Mouse (Mus musculus): ENCODE measurements around the gene 1700016D06Rik. TPM values are rescaled to one million over a fixed set of nuclear protein-coding genes. Genes with fewer than 3 reads are reported as not detected.

Gene 1700016D06Rik
- polyA plus RNA-seq, 1 experiment from 2014 or later = not detected

- no peak overlapping the region for H3K4me2 ChIP-seq
- no peak overlapping the region for H3K9ac ChIP-seq (ENCODE audit: low read depth, low read length)
- H3K4me1 ChIP-seq (ENCODE audit: control insufficient read depth, insufficient read depth, low read length) = peaks cover 5% of the 10 kb centered on the region; the same call in 1 of the 2 replicates
- H3K9me3 ChIP-seq (replicated peaks; ENCODE audit: control insufficient read depth, low read length) = no peaks in the 10 kb centered on the region
- H3K27ac ChIP-seq (ENCODE audit: low read depth, low read length) = no peak overlapping the region
- no peak for ATAC-seq (replicated peaks; ENCODE audit: insufficient number of reproducible peaks, low FRiP score, low TSS enrichment)
- H3K27me3 ChIP-seq (ENCODE audit: control insufficient read depth, insufficient read depth, low read length) = 0 out of 2 replicates have a peak, but pooled peaks cover 2% of the 10 kb centered on the region
- WGBS (ENCODE audit: insufficient replicate concordance) = 79% methylated on average over 7 of the region's 7 CpGs
- no peaks in the 10 kb centered on the region for H3K36me3 ChIP-seq (ENCODE audit: control insufficient read depth, insufficient read depth, low read length)
- no peak overlapping the region for H3K4me3 ChIP-seq (ENCODE audit: low read depth, low read length)
Measured at GRCm38 (mm10) chr8:11697467-11697866, 3.4 kb downstream of the 1700016D06Rik start.

GRCm38 (mm10) chr8:11696176-11696575 is 4.7 kb downstream of the 1700016D06Rik start:
- ATAC-seq (replicated peaks; ENCODE audit: insufficient number of reproducible peaks, low FRiP score, low TSS enrichment) = no peak
- H3K27me3 ChIP-seq (ENCODE audit: control insufficient read depth, insufficient read depth, low read length) = no peaks in the 10 kb centered on the region
- peaks cover 10% of the 10 kb centered on the region; the same call in 1 of the 2 replicates for H3K4me1 ChIP-seq (ENCODE audit: control insufficient read depth, insufficient read depth, low read length)
- H3K9ac ChIP-seq (ENCODE audit: low read depth, low read length) = no peak overlapping the region
- WGBS (ENCODE audit: insufficient replicate concordance) = 80% methylated on average over 3 of the region's 3 CpGs
- no peaks in the 10 kb centered on the region for H3K36me3 ChIP-seq (ENCODE audit: control insufficient read depth, insufficient read depth, low read length)
- H3K4me2 ChIP-seq = no peak overlapping the region
- H3K9me3 ChIP-seq (replicated peaks; ENCODE audit: control insufficient read depth, low read length) = no peaks in the 10 kb centered on the region
- H3K27ac ChIP-seq (ENCODE audit: low read depth, low read length) = no peak overlapping the region
- H3K4me3 ChIP-seq (ENCODE audit: low read depth, low read length) = no peak overlapping the region

- no peaks in the 10 kb centered on the region for H3K9me3 ChIP-seq (replicated peaks; ENCODE audit: control insufficient read depth, low read length)
- H3K27me3 ChIP-seq (ENCODE audit: control insufficient read depth, insufficient read depth, low read length) = no peaks in the 10 kb centered on the region
- no peak overlapping the region for H3K9ac ChIP-seq (ENCODE audit: low read depth, low read length)
- H3K4me3 ChIP-seq (ENCODE audit: low read depth, low read length) = no peak overlapping the region
- WGBS (ENCODE audit: insufficient replicate concordance) = 55% methylated on average over 5 of the region's 5 CpGs
- H3K4me2 ChIP-seq = no peak overlapping the region
- ATAC-seq (replicated peaks; ENCODE audit: insufficient number of reproducible peaks, low FRiP score, low TSS enrichment) = no peak
- H3K36me3 ChIP-seq (ENCODE audit: control insufficient read depth, insufficient read depth, low read length) = no peaks in the 10 kb centered on the region
- H3K4me1 ChIP-seq (ENCODE audit: control insufficient read depth, insufficient read depth, low read length) = 0 out of 2 replicates have a peak, but pooled peaks cover 7% of the 10 kb centered on the region
- H3K27ac ChIP-seq (ENCODE audit: low read depth, low read length) = no peak overlapping the region
Measured at GRCm38 (mm10) chr8:11693972-11694371, 6.9 kb downstream of the 1700016D06Rik start.

- Histone ChIP-seq H3K4me1 (ENCODE audit: control insufficient read depth, insufficient read depth, low read length) (0 out of 2 replicates have a peak, but pooled peaks cover 7% of the 10 kb centered on the region), H3K4me3 (ENCODE audit: low read depth, low read length) (no peak overlapping the region), H3K4me2 (no peak overlapping the region; the same call in 1 of the 2 replicates), H3K9ac (ENCODE audit: low read depth, low read length) (no peak overlapping the region), H3K9me3 (replicated peaks; ENCODE audit: control insufficient read depth, low read length) (no peaks in the 10 kb centered on the region), H3K36me3 (ENCODE audit: control insufficient read depth, insufficient read depth, low read length) (no peaks in the 10 kb centered on the region), H3K27ac (ENCODE audit: low read depth, low read length) (no peak overlapping the region), H3K27me3 (ENCODE audit: control insufficient read depth, insufficient read depth, low read length) (no peaks in the 10 kb centered on the region)
- 7% methylated on average over 1 of the region's 1 CpGs for WGBS (ENCODE audit: insufficient replicate concordance)
- ATAC-seq (replicated peaks; ENCODE audit: insufficient number of reproducible peaks, low FRiP score, low TSS enrichment) = no peak
Measured at GRCm38 (mm10) chr8:11692455-11692854, 8.4 kb downstream of the 1700016D06Rik start.

DNA sequence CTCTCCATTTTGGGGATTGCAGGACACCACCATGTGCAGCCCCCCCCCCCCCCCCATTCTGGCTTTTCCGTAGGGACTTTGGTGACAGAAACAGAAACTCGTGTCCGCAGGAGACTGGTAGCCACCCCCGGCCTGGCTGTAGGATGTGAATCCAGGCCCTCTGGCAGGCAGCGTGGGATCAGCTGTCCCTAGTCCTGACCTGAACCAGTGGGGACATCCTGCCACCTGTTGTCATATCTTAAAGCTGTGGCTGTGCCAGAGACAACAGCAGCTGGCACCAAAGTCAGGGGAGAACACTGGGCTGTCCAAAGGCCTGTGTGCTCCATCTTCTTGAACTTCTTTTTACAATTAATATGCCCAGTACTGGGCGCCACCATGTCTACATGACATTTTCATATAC is 9.1 kb downstream of the 1700016D06Rik start:
- H3K9me3 ChIP-seq (replicated peaks; ENCODE audit: control insufficient read depth, low read length) = no peaks in the 10 kb centered on the region
- no peak overlapping the region for H3K4me2 ChIP-seq
- H3K27me3 ChIP-seq (ENCODE audit: control insufficient read depth, insufficient read depth, low read length) = no peaks in the 10 kb centered on the region
- H3K27ac ChIP-seq (ENCODE audit: low read depth, low read length) = no peak overlapping the region
- H3K4me1 ChIP-seq (ENCODE audit: control insufficient read depth, insufficient read depth, low read length) = 0 out of 2 replicates have a peak, but pooled peaks cover 7% of the 10 kb centered on the region
- 66% methylated on average over 6 of the region's 6 CpGs for WGBS (ENCODE audit: insufficient replicate concordance)
- H3K36me3 ChIP-seq (ENCODE audit: control insufficient read depth, insufficient read depth, low read length) = no peaks in the 10 kb centered on the region
- no peak overlapping the region for H3K4me3 ChIP-seq (ENCODE audit: low read depth, low read length)
- no peak for ATAC-seq (replicated peaks; ENCODE audit: insufficient number of reproducible peaks, low FRiP score, low TSS enrichment)
- H3K9ac ChIP-seq (ENCODE audit: low read depth, low read length) = no peak overlapping the region

DNA sequence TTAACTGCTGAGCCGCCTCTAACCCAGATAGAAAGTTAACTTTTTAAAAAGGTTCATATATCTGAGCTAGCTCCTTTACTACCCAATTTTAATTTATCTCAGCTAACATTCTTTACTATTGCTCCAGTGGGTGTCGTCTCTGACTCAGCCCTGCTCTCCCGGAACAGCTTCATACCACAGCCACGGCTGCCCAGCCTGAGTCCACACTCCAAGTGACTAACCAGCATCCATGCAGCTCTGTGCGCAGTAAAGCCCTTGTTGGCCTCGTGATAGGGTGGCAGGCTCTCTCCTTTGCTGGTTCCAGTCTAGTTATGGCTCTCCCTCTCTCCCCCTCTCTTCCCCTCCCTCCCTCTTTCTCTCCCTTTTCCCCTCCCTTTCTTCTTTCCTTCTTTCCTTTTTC is 9.6 kb downstream of the 1700016D06Rik start:
- no peaks in the 10 kb centered on the region for H3K36me3 ChIP-seq (ENCODE audit: control insufficient read depth, insufficient read depth, low read length)
- H3K9ac ChIP-seq (ENCODE audit: low read depth, low read length) = no peak overlapping the region
- no peak for ATAC-seq (replicated peaks; ENCODE audit: insufficient number of reproducible peaks, low FRiP score, low TSS enrichment)
- H3K27ac ChIP-seq (ENCODE audit: low read depth, low read length) = no peak overlapping the region
- H3K27me3 ChIP-seq (ENCODE audit: control insufficient read depth, insufficient read depth, low read length) = no peaks in the 10 kb centered on the region
- H3K9me3 ChIP-seq (replicated peaks; ENCODE audit: control insufficient read depth, low read length) = no peaks in the 10 kb centered on the region
- 0 out of 2 replicates have a peak, but pooled peaks cover 7% of the 10 kb centered on the region for H3K4me1 ChIP-seq (ENCODE audit: control insufficient read depth, insufficient read depth, low read length)
- 81% methylated on average over 6 of the region's 6 CpGs for WGBS (ENCODE audit: insufficient replicate concordance)
- no peak overlapping the region for H3K4me2 ChIP-seq
- H3K4me3 ChIP-seq (ENCODE audit: low read depth, low read length) = no peak overlapping the region

DNA sequence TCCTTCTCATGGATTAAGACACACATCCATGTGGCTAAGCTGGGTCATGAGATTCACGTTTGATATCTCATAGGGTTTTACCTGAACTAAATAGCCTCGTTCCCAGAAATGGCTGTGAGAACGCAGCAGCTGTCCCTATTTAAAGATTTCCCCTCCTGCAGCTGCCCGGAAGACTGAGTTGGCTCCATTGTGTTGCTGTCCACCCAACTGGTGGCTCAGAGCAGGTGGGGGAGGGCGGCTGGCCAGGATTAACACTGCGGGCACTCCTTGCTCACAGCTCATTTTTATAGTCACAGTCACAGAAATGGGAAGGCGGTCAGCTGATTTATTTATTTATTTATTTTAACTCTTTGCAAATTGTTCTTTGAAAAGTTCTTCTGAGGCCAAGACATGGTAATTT is 10.9 kb downstream of the 1700016D06Rik start:
- H3K9me3 ChIP-seq (replicated peaks; ENCODE audit: control insufficient read depth, low read length) = peaks cover 4% of the 10 kb centered on the region; the same call in 1 of the 2 replicates
- no peak overlapping the region for H3K4me3 ChIP-seq (ENCODE audit: low read depth, low read length)
- no peaks in the 10 kb centered on the region for H3K27me3 ChIP-seq (ENCODE audit: control insufficient read depth, insufficient read depth, low read length)
- 0 out of 2 replicates have a peak, but pooled peaks cover 7% of the 10 kb centered on the region for H3K4me1 ChIP-seq (ENCODE audit: control insufficient read depth, insufficient read depth, low read length)
- ATAC-seq (replicated peaks; ENCODE audit: insufficient number of reproducible peaks, low FRiP score, low TSS enrichment) = no peak
- H3K27ac ChIP-seq (ENCODE audit: low read depth, low read length) = no peak overlapping the region
- no peak overlapping the region for H3K4me2 ChIP-seq
- H3K9ac ChIP-seq (ENCODE audit: low read depth, low read length) = no peak overlapping the region
- WGBS (ENCODE audit: insufficient replicate concordance) = 49% methylated on average over 7 of the region's 7 CpGs
- H3K36me3 ChIP-seq (ENCODE audit: control insufficient read depth, insufficient read depth, low read length) = no peaks in the 10 kb centered on the region

DNA sequence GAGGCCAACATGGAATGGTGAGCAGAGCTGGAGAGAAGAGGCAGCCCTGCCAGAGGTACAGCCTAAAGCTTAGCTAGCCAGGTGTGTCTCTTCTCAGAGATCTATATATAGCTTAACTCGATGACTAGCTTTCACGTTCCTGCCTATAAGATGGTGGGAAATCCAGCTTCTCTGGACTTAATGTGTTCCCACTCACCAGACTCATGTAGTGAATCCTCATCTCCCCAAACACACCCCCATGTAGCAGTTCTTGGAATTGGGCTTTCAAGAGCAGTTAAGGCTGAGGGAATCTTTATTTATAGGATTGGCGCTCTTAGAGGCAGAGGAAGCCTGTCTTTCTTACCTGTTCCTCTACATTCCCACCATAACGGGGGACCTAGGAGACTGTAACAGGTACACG is 13.6 kb downstream of the 1700016D06Rik start:
- no peak overlapping the region for H3K4me3 ChIP-seq (ENCODE audit: low read depth, low read length)
- no peak overlapping the region for H3K9ac ChIP-seq (ENCODE audit: low read depth, low read length)
- ATAC-seq (replicated peaks; ENCODE audit: insufficient number of reproducible peaks, low FRiP score, low TSS enrichment) = no peak
- H3K36me3 ChIP-seq (ENCODE audit: control insufficient read depth, insufficient read depth, low read length) = no peaks in the 10 kb centered on the region
- H3K4me1 ChIP-seq (ENCODE audit: control insufficient read depth, insufficient read depth, low read length) = 0 out of 2 replicates have a peak, but pooled peaks cover 2% of the 10 kb centered on the region
- H3K27ac ChIP-seq (ENCODE audit: low read depth, low read length) = no peak overlapping the region
- no peak overlapping the region for H3K4me2 ChIP-seq
- H3K27me3 ChIP-seq (ENCODE audit: control insufficient read depth, insufficient read depth, low read length) = no peaks in the 10 kb centered on the region
- 82% methylated on average over 5 of the region's 5 CpGs for WGBS (ENCODE audit: insufficient replicate concordance)
- peaks cover 4% of the 10 kb centered on the region; the same call in 1 of the 2 replicates for H3K9me3 ChIP-seq (replicated peaks; ENCODE audit: control insufficient read depth, low read length)

DNA sequence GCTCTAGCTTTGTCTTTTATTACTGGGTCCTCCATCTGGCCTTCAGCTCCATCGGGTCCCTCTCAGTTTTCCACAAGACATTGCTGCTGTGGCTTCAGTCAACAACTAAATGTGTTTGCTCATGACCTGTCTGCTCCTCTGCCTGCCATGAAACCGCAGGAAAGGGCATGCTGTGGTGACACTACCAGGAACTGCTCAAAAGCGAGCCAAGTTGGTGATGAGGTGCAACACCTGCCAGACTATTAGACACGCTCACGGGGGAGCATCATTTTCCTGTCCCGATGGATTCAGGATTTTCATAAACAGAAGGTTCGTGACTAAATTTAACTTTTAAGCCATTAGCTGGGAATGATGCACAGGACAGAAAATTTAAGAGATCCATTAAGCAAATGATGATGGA is 16.3 kb downstream of the 1700016D06Rik start:
- Histone ChIP-seq H3K27me3 (ENCODE audit: control insufficient read depth, insufficient read depth, low read length) (no peaks in the 10 kb centered on the region), H3K27ac (ENCODE audit: low read depth, low read length) (no peak overlapping the region), H3K4me2 (no peak overlapping the region), H3K4me3 (ENCODE audit: low read depth, low read length) (no peak overlapping the region), H3K36me3 (ENCODE audit: control insufficient read depth, insufficient read depth, low read length) (no peaks in the 10 kb centered on the region), H3K9ac (ENCODE audit: low read depth, low read length) (no peak overlapping the region), H3K4me1 (ENCODE audit: control insufficient read depth, insufficient read depth, low read length) (no peaks in the 10 kb centered on the region), H3K9me3 (replicated peaks; ENCODE audit: control insufficient read depth, low read length) (peaks cover 4% of the 10 kb centered on the region; the same call in 1 of the 2 replicates)
- ATAC-seq (replicated peaks; ENCODE audit: insufficient number of reproducible peaks, low FRiP score, low TSS enrichment) = no peak
- WGBS (ENCODE audit: insufficient replicate concordance) = 88% methylated on average over 7 of the region's 7 CpGs

All from heart, embryonic 11.5 days (tissue).